Comparison of ENCODE assay signal across 27 mouse cellular contexts in genomic region chr5:114766686-114767085, GRCm38 (mm10). TPM values are rescaled to one million over a fixed set of nuclear protein-coding genes. Genes with fewer than 3 reads are reported as not detected.
A peak's percentile ranks its signal among the peaks of the same experiment; 100 is the strongest.
DNase-seq lines count a peak whose midpoint lies in the region; ATAC-seq and TF ChIP-seq lines count a peak whose summit lies in the region.
"Had no signal": no experiment of that assay in that cellular context is flagged by ENCODE, and none has a peak within 500 bp of the region (broad histone marks: within the 10 kb centered on the region; RNA-seq: fewer than 3 reads in every experiment).

No protein-coding gene starts in this region.

- no peak overlapping the region for H3K4me2 ChIP-seq in midbrain, embryonic 12.5 days (replicated peaks)
- no peak overlapping the region for H3K4me2 ChIP-seq in midbrain, postnatal 0 days (ENCODE audit: low read depth, low read length, poor library complexity, severe bottlenecking)
- H3K4me2 ChIP-seq: forebrain, embryonic 13.5 days; heart, embryonic 13.5 days; hindbrain, embryonic 14.5 days had no signal

- H3K9ac ChIP-seq in midbrain, embryonic 12.5 days (replicated peaks): 0 out of 2 replicates have a peak overlapping the region, but pooled peaks have one; percentile 11
- no peak overlapping the region for H3K9ac ChIP-seq in midbrain, postnatal 0 days (replicated peaks; ENCODE audit: low read length, poor library complexity, severe bottlenecking)
- H3K9ac ChIP-seq: forebrain, embryonic 13.5 days; heart, embryonic 13.5 days; hindbrain, embryonic 14.5 days had no signal

- H3K9me3 ChIP-seq in midbrain, embryonic 12.5 days: no peaks in the 10 kb centered on the region
- H3K9me3 ChIP-seq in midbrain, postnatal 0 days (ENCODE audit: low read length): no peaks in the 10 kb centered on the region
- H3K9me3 ChIP-seq: forebrain, embryonic 10.5 days; forebrain, embryonic 13.5 days; G1E; heart, embryonic 13.5 days had no signal

- no peak overlapping the region for H3K27ac ChIP-seq in midbrain, embryonic 12.5 days (replicated peaks)
- no peak overlapping the region for H3K27ac ChIP-seq in midbrain, postnatal 0 days (ENCODE audit: low read depth, low read length)
- H3K27ac ChIP-seq: forebrain, embryonic 10.5 days; forebrain, embryonic 13.5 days; heart, embryonic 13.5 days; hindbrain, embryonic 14.5 days had no signal

- TF ChIP-seq CTCF in midbrain, postnatal 0 days (IDR thresholded peaks at IDR 0.05): no peak

- H3K4me1 ChIP-seq in midbrain, embryonic 12.5 days: peaks cover 12% of the 10 kb centered on the region
- H3K4me1 ChIP-seq in midbrain, postnatal 0 days (ENCODE audit: insufficient read depth, low read length): 0 out of 2 replicates have a peak, but pooled peaks cover 1% of the 10 kb centered on the region

- DNase-seq in cerebellum, adult 18-20 months: peak; percentile 47 to 56
- DNase-seq in cerebellum, postnatal 4 days (ENCODE audit: low spot score in 2 of 2): no peak
- DNase-seq in cerebellum, postnatal 10 days: peak; percentile 36 to 39
- DNase-seq in cerebellum, adult 9-10 months: no peak
- no peak for DNase-seq in midbrain, postnatal 0 days (ENCODE audit: low spot score)
- no peak for DNase-seq in right cerebral cortex, postnatal 36 days (ENCODE audit: low spot score in 2 of 2)
- DNase-seq: adrenal gland, postnatal 10 days; adrenal gland, postnatal 36 days; B cell, adult 2 months; gastrocnemius, postnatal 10 days; gastrocnemius, postnatal 36 days; heart, adult 11 months; heart, postnatal 14 days; heart, postnatal 4 days; kidney, adult 18-20 months had no signal

- no peak for ATAC-seq in midbrain, embryonic 12.5 days (ENCODE audit: low FRiP score, low read depth)
- no peak for ATAC-seq in midbrain, postnatal 0 days (ENCODE audit: low FRiP score)
- ATAC-seq: forebrain, embryonic 13.5 days; forebrain, embryonic 16.5 days; hindbrain, postnatal 0 days; inflammation-experienced regulatory T-cells, adult 6 months; intestine, embryonic 16.5 days; Patski had no signal

- no peak overlapping the region for H3K4me3 ChIP-seq in midbrain, embryonic 12.5 days
- no peak overlapping the region for H3K4me3 ChIP-seq in midbrain, postnatal 0 days (ENCODE audit: low read depth, low read length)
- H3K4me3 ChIP-seq: forebrain, embryonic 10.5 days; forebrain, embryonic 13.5 days; heart, embryonic 13.5 days had no signal

- peaks cover 41% of the 10 kb centered on the region for H3K36me3 ChIP-seq in midbrain, embryonic 12.5 days
- peaks cover 39% of the 10 kb centered on the region for H3K36me3 ChIP-seq in midbrain, postnatal 0 days (ENCODE audit: insufficient read depth, low read length)

- no peaks in the 10 kb centered on the region for H3K27me3 ChIP-seq in midbrain, embryonic 12.5 days
- no peaks in the 10 kb centered on the region for H3K27me3 ChIP-seq in midbrain, postnatal 0 days (ENCODE audit: insufficient read depth, low read length)
- H3K27me3 ChIP-seq: CH12.LX; forebrain, embryonic 13.5 days; heart, embryonic 13.5 days; Patski had no signal

- WGBS in midbrain, embryonic 12.5 days: 93% methylated on average over 8 of the region's 8 CpGs
- 94% methylated on average over 8 of the region's 8 CpGs for WGBS in midbrain, postnatal 0 days

RNA-seq across cellular contexts. Expression of gene Ankrd13a, which starts 7.8 kb away (rescaled TPM):
- polyA plus RNA-seq in midbrain, embryonic 12.5 days (2016; fragmentation: Nextera tagmentation; extraction: Ambion mirVana): 71.1 and 77.7 TPM in 2 replicates
- 39.3 and 47.3 TPM in 2 replicates for total RNA-seq in midbrain, postnatal 0 days (2014; rRNA removed)
- 22.4 and 24.9 TPM in 2 replicates for polyA plus RNA-seq in midbrain, postnatal 0 days (2015; fragmentation: Nextera tagmentation; extraction: Ambion mirVana)

RNA-seq across cellular contexts. Expression of gene Git2, which starts 8.6 kb away (rescaled TPM):
- 48.4 and 52.6 TPM in 2 replicates for polyA plus RNA-seq in midbrain, embryonic 12.5 days (2016; fragmentation: Nextera tagmentation; extraction: Ambion mirVana)
- 41.8 and 45.1 TPM in 2 replicates for total RNA-seq in midbrain, postnatal 0 days (2014; rRNA removed)
- polyA plus RNA-seq in midbrain, postnatal 0 days (2015; fragmentation: Nextera tagmentation; extraction: Ambion mirVana): 25.5 and 33.8 TPM in 2 replicates

RNA-seq across cellular contexts. Expression of gene 1500011B03Rik, which starts 56.6 kb away (rescaled TPM):
- polyA plus RNA-seq in midbrain, embryonic 12.5 days (2016; fragmentation: Nextera tagmentation; extraction: Ambion mirVana): 154 and 167 TPM in 2 replicates
- total RNA-seq in midbrain, postnatal 0 days (2014; rRNA removed): 299 and 345 TPM in 2 replicates
- polyA plus RNA-seq in midbrain, postnatal 0 days (2015; fragmentation: Nextera tagmentation; extraction: Ambion mirVana): 372 and 393 TPM in 2 replicates

RNA-seq across cellular contexts. Expression of gene Tchp, which starts 59.1 kb away (rescaled TPM):
- 21.5 and 24.6 TPM in 2 replicates for polyA plus RNA-seq in midbrain, embryonic 12.5 days (2016; fragmentation: Nextera tagmentation; extraction: Ambion mirVana)
- 10.9 and 11.2 TPM in 2 replicates for total RNA-seq in midbrain, postnatal 0 days (2014; rRNA removed)
- polyA plus RNA-seq in midbrain, postnatal 0 days (2015; fragmentation: Nextera tagmentation; extraction: Ambion mirVana): 12.6 and 14.4 TPM in 2 replicates

Comparison
In these comparisons a context has a peak if more than half of its experiments do, and no peak if none do; other contexts are left out.
1. DNase-seq: peak in cerebellum, adult 18-20 months (2 of 2) and cerebellum, postnatal 10 days (2 of 2); none in cerebellum, postnatal 4 days (0 of 2), cerebellum, adult 9-10 months (single experiment), midbrain, postnatal 0 days (single experiment) and right cerebral cortex, postnatal 36 days (0 of 2).